Mouse (Mus musculus): ENCODE results near the gene Gm21985.
A peak's percentile ranks its signal among the peaks of the same experiment; 100 is the strongest.
"Not testable (repeated sequence)": the region's sequence is repeated elsewhere in the genome, so short reads cannot be mapped to it uniquely, and the experiment has no call there.

The Gm21985 gene

DNA sequence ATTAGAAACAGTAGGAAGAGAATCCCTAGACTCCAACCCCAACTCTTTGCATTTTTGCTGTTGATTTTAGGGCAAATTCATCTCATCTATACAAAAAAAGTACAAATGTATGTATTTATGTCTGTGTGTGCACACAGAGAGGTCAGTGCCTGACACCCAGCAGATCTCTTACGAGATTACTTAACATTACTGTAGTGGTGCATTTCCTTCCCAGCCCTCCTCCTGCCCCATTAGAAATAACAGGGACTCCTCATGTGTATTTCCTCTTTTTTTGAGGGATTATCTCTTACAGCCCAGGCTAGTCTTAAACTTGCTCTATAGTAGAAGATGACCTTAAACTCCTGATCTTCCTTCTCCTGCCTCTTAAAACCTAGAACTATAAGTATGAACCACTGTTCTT is 126.6 kb downstream of the Gm21985 start:
- DNase-seq (ENCODE audit: low spot score in 2 of 2): no peak

DNA sequence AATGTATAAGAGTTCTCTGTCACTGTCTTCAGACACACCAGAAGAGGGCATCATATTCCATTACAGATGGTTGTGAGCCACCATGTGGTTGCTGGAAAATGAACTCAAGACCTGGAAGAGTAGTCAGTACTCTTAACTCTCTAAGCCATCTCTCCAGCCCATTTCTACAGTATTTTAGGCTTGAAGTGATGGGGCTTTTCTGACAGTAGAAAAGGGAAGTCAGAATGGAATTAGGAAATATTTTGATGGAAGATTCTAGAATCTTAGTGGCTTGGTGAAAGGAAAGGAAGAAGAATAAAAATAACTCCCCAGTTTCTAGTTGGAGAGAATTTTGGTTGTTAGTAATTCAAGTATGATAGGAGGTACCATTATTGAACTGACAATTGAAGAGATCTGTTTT is 127.8 kb downstream of the Gm21985 start:
- no peak for DNase-seq (ENCODE audit: low spot score in 2 of 2)

DNA sequence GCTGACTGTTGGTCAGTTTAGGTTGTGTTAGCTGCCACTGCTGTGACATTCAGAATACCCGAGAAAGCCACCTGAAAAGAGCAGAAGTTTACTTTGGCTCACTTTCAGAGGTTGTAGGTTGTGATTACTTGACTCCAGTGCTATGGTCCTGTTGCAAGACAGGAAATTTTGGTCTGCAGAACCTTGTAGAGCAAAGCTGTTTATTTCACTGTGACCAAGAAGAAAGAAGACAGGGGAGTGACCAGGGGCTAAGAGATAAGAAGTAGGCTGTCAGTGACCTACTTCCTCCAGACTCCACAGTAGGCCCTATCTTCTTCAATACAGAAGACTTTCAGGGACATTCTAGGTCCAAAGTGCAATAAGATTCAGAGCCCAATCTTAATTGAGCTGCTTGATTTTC is 130.5 kb downstream of the Gm21985 start:
- DNase-seq (ENCODE audit: low spot score in 2 of 2): no peak

DNA sequence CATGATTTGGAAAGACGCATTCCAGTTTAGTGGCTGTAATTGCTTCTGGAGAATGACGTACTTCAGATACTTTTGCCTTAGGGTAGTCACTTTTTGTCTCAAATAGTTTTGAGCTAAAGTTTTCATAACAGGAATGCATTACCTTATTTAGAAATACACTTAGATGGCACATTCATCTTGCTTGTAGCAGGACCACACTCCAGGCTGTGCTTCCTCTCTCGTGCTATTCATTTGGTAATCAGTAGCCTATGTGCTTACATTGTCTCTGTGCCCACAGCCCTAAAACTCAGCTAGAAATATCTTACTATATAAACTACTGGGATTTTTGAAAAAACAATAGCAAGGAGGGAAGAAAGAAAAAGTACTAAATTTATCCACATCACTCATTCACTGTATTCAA is 140.9 kb downstream of the Gm21985 start:
- DNase-seq (ENCODE audit: low spot score in 2 of 2): no peak

DNA sequence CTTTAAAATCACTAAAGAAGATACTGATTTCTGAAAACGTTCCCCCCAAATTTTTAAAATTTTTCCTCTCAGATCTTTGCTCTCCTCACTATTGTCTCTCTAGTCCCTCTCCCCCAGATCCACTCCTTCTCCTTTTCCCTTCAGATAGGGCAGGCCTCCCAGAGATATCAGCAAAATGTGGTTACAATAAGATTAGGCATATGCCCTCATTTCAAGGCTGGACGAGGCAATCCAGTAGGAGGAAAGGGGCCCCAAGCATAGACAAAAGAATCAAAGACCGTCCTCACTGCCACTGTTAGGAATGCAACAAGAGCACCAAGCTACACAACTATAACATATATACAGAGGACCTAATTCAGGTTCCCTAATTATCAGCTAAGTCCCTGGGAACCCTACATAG is 159.2 kb downstream of the Gm21985 start:
- DNase-seq (ENCODE audit: low spot score in 2 of 2): no peak

DNA sequence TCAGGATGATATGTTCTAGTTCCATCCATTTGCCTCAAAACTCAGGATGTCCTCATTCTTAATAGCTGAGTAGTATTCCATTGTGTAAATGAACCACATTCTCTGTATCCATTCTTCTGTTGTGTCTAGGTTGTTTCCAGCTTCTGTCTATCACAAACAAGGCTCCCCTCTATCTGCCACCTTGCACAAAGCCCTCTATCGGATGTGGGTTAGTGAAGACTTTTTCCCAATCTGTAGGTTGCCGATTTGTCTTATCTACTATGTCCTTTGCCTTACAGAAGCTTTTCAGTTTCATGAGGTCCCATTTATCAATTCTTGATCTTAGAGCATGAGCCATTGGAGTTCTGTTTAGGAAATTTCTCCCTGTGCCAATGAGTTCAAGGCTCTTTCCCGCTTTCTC is 162.4 kb downstream of the Gm21985 start:
- not testable (repeated sequence) for DNase-seq (ENCODE audit: low spot score in 2 of 2)

DNA sequence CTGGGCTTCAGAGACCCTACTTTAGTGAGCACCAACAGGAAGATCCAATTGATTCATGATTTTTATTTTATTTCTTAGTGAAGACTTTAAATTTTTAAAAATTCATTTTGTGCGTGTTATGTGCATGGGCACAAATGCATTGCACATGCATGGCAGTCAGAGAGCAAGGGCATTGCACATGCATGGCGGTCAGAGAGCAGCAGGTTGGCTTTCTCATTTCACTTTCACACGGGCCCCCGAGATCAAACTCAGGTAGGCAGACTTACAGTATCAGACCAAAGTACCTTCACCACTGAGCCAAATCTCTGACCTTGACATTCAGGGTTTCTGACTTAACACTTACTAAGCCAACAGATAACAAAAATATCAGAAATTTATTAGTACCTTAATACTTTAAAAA is 163.6 kb downstream of the Gm21985 start:
- no peak for DNase-seq (ENCODE audit: low spot score in 2 of 2)

DNA sequence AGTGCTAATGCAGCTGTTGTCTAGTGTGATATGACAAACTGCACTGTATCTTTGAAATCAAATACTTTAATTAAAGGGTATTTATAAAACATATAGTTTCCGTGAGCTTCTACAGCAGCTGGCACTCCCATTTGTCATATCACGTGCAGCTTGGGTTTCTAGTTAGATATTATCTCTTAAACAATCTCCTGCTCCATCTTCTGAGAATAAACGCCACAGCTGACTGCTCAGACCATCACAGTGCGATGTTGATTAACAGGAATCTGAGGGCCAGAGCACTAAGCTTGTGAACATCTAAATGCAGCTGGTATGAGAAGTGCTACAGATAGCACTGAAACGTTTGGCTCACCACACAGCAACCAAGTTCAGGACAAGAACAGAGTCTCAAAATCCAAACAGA is 164.3 kb downstream of the Gm21985 start:
- DNase-seq (ENCODE audit: low spot score in 2 of 2): no peak

DNA sequence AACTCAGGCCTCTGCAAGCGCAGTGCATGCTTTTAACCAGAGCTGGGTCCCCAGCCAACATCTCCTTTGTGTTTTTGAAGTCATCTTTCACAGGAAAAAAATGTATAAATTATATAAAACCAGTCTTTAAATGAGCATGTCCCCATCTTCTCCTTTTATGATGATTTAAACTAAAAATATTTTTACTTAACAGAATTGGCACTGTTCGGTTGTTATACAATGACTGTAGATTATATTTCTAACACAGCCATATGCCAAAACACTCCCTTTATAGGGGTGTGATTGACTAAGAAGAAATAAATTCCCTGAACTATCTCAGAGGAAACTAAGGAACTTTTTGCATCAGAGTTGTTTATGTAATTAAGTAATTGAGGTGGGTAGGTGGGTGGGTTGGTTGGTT is 166.4 kb downstream of the Gm21985 start:
- no peak for DNase-seq (ENCODE audit: low spot score in 2 of 2)

DNA sequence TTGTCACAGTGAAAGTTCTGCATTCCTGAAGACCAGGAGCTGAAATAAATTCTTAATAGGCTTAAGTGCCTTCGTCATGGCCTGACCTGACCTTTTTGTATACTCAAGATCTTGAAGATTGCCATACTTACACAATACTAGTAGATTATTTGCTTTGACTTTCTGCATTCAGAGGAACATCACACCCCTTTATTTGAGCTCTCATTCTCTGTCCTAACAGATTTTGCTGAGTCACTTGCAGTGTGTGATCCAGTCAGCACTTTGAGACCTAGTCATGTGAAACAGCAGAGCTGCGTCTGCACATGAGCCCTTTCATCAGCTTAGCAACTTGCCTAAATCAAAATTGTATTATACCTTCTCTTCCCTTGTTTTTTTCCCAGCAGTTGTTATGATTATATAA is 167.2 kb downstream of the Gm21985 start:
- no peak for DNase-seq (ENCODE audit: low spot score in 2 of 2)

DNA sequence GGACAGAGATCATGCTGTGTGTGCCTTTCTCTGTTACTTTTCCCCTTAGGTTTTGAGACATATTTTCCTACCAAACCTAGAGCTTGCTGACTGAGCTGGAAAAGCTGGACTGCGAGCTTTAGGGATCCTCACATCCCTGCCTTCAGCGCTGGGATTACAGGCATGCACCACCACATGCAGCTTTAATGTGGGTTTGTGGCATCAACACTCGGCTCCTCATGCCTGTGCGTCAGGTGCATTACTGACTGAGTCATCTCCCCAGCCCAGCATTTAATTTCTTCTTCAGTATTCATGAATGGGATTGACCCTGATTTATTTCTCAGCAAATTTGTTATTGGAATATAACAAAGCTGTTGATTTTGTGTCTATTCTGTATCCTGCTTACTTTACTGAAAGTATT is 170.2 kb downstream of the Gm21985 start:
- DNase-seq (ENCODE audit: low spot score in 2 of 2): no peak

DNA sequence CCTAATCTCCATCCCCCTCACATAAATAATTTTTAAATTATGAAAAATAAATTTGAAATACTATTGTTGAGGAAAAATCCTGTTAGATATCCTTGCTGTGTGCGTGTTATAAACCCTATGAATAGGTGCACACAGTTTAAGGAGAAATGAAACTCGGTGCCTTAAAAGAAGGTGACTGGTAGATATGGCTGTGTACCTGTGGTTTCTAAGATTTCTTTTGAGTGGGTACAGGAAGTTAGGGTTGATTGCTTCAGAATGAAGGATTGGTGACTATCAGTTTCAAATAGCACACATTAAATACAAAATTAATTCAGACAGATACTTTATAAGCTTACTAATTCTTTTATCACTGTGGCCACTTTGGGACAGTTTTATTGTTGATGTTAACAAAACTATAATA is 171.5 kb downstream of the Gm21985 start:
- DNase-seq (ENCODE audit: low spot score in 2 of 2): no peak

DNA sequence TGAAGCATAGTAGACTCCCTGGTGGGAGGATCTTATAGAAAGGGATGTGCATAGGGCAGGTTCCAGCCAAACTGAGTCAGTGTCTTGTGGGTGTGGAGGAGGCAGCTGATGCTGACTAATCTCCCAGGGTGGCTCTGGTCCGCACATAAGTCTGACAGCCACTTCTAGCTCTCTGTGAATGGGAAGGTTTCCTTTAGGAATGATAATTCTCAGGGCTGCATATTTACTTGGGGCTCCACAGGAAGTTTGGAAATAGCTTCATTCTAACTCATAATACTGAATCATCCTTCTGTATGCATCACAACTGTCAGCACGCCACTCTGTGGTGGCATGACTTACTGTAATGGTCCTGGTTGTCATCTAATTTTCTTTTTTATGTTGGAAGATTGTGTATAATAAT is 177.4 kb downstream of the Gm21985 start:
- DNase-seq (ENCODE audit: low spot score in 2 of 2): no peak

DNA sequence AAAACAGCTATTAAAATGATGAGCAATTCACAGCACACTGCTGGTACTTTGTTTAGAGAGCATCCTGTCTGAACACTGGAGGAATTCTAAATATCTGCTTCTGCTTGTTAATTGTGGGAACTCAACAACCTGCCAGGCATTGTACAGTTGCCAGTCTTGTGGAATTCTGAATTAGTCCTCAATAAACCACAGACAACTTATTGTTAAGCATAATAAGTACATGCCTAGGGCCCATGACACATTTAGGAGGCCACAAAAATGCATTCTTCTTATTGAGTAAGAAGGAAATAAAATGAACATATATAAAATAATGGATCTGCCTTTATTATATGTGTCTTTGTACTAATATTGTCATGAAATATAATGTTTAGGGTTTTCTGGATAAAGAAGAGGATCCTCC is 179.4 kb downstream of the Gm21985 start:
- no peak for DNase-seq (ENCODE audit: low spot score in 2 of 2)

DNA sequence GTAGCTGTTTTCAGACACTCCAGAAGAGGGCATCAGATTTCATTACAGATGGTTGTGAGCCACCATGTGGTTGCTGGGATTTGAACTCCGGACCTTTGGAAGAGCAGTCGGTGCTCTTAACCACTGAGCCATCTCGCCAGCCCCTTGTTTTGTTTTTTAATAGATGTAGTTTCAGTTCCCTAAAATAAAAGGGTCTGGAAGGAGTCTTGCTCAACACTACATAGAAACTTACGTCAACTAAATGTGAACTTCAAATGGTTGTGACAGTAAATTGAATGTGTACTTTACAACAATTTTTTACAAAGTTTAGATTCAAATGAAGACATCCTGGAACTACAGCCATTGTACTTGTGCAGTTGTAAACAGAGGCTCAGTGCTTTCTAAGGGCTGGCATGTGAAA is 181.9 kb downstream of the Gm21985 start:
- not testable (repeated sequence) for DNase-seq (ENCODE audit: low spot score in 2 of 2)

DNA sequence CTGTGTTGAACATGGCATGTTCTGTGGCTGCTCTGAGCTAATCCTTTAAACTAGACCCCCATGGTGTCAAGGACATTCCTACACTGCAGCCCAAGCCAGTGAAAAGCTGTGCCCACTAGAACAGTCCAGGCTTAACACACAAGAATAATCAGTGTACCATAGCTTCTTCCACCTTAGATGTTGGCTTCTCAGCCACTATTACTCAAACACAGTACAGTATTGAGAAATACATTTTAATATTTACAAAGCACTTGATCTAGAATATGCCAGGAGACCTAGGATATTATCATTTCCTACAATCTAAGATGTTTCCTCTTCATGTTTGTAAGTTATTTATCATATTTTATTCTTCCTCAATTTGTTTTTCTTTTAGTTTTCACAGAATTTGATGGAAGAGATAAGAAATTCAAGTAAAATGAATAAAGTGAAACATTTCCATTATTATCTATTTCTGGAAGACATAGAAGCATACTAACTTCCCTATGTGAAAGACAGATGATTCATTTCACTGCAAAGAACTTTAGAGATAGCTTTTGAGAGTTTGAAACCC is 182.5 kb downstream of the Gm21985 start:
- no peak for DNase-seq (ENCODE audit: low spot score in 2 of 2)

DNA sequence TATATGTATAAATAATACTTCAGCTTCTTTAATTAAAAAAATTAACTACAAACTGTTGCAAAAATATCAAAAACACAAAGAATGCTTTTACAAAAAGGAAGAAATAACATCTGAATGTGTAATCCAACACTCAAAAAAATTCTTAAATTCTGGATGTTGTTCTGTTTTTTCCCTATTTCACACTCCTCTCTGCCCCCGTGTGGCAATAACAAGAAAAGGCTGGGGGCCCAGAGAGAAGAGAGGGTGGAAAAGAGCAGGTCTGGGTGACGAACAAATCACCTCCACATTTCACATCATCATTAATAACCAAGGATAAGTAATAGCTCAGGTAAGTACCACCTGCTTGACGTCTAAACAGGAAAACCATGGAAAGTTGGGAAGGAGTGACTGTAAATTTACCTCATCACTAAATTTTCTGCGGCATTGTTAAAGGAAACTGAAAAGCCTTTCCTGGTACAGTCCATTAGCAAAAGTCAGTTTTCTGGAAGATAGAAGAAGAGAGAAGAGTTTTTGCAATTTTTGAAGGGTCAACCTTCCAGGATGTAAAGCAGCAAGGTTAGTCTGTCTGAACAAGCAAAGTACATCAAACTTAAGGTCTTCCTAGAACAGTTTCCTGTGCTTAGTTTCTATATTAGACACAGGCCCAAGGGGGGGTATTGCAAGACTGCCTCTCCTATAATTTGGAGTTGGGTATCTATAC is 183.6 kb downstream of the Gm21985 start:
- DNase-seq (ENCODE audit: low spot score in 2 of 2): peak in 1 of 2 experiments; percentile 8

DNA sequence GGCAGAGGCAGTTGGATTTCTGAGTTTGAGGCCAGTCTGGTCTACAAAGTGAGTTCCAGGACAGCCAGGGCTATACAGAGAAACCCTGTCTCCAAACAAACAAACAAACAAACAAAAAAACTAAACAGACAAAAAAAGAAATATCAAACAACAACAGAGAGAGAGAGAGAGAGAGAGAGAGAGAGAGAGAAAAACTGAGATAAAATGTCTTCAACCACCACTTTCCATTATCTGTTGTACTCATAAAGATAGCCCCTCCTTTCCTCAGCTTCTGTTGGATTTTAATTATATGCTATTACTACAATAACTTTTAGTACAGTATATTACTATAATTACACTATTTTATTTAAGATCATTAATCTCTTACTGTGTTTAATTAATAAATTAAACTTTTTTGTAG is 186.4 kb downstream of the Gm21985 start:
- DNase-seq (ENCODE audit: low spot score in 2 of 2): not testable (repeated sequence)

DNA sequence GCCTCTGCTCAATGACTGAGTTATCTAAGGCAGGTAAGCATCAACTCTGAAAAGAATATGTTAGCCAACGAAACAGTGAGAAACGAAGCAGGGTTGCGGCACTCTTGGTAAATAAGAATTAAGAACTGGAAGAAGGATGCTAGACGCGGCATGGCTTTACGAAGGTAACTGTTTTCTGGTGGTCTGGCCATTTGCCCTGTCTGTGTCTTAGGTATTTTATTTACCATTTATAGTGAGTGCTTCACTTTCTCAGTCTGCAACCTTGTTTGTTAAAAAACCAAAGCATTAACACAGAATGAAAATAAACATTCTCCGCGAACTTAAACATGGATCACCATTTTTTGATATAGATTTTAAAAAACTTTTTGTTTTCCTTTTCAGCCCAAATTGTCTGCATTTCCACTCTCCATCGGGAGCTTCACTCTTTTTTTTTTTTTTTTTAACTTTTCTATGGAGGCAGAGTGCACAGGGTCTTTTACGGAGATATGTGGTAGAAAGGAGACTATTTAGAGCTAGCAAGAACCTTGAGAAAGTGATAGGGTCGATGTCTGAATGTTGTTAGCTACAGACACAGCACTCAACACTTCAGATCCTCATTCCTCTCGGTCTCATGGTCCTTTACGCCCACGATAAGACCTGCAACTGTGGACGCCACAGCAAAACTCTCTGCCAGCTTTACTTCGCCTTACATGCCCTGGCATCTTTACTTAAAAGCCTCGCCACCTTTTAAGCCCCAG is 188.2 kb downstream of the Gm21985 start:
- no peak for DNase-seq (ENCODE audit: low spot score in 2 of 2)

DNA sequence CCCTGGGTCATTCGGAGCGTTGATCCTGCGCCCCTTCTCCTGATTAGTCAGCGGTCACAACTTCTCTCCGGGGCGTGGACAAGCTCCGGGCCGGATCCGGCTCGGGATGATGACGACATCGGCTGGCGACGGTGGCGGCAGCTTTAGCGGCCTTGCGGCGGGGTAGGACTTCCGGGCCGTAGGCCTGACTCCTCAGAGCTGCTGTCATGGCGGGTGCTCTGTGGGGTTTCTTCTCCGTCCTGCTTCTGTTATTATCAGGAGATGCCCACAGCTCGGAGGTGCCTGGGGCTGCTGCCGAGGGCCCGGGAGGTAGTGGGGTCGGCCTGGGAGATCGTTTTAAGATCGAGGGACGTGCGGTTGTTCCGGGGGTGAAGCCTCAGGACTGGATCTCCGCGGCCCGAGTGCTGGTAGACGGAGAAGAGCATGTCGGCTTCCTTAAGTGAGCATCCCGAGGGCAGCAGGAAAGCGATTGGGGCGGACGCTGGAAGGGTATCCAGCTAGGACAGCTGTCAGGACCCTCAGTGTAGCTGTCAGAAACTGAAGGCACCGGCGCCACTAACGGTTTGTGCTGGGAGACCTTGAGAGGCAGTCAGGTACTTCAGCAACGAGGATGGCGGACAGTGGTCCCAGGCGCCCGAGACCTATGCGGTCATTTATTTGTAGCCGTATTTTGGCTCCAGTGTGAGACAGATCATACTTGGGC is 188.9 kb downstream of the Gm21985 start, which contains the start of gene Emc7:
Gene Emc7, plus strand, starts transcription at position 136 of the 703 bp plus-strand sequence.
- DNase-seq (ENCODE audit: low spot score in 2 of 2): peak; percentile 98

All from cerebellum, postnatal 4 days (tissue).